Mouse (Mus musculus): Measurements from ENCODE around the gene Mbd5.
A peak's percentile ranks its signal among the peaks of the same experiment; 100 is the strongest.

The Mbd5 gene

GRCm38 (mm10) chr2:48948841-48949584 is at the start of gene Mbd5:
Mbd5 (plus strand) TSS chr2:48949508.
- peak; percentile 98 to 99 for DNase-seq (ENCODE audit: low spot score in 2 of 2)

- no peak for DNase-seq (ENCODE audit: low spot score in 2 of 2)
These were observed 40.4 kb upstream of the Mbd5 start for GRCm38 (mm10) chr2:48908866-48909265.

GRCm38 (mm10) chr2:48914185-48914584 is 35.1 kb upstream of the Mbd5 start:
- no peak for DNase-seq (ENCODE audit: low spot score in 2 of 2)

DNA sequence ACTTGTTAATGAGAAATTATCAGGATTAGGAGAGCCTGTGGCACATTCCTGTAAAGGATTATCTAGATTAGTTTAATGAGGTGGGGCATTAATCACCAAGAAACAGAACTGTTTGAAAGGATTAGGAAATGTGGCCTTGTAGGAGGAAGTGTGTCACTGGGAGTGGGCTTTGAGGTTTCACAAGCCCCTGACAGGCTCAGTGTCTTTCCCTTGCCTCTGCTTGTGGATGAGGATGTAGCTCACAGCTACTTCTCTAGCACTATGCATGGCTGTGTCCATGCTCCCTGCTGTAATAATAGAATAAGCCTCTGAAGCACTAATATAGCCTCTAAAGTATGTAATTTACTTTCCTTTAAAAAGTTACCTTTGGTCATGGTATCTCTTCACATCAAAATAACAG is 33.5 kb upstream of the Mbd5 start:
- DNase-seq (ENCODE audit: low spot score in 2 of 2): no peak

- no peak for DNase-seq (ENCODE audit: low spot score in 2 of 2)
These were observed 14.2 kb upstream of the Mbd5 start for GRCm38 (mm10) chr2:48935058-48935457.

GRCm38 (mm10) chr2:48947761-48948160 is 1.5 kb upstream of the Mbd5 start:
- no peak for DNase-seq (ENCODE audit: low spot score in 2 of 2)

DNA sequence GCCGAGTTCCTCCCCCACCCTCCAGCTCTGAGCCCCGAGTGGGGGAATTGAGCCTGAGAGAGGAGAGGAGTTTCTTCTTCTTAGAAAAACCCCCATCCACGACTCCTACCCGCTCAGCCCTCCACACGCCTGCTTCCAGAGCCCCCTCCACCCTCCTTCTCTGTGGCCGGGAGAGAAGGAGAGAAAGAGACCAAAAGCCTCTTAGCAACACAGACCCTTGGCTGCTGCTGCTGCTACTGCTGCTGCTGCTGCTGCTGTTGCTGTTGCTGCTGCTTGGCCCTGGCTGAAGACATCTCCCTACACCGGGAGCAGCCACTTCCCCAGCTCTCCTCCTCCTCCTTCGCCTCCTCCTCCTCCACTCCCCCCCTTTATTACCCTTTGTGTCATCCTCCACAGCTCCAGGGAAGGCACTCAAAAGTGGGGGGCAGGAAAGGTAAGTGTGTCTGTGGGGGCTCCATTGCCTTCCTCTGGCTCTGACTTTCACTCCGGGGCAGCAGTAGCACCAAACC is 489 bp downstream of the Mbd5 start:
- peak; percentile 11 to 18 for DNase-seq (ENCODE audit: low spot score in 2 of 2)

DNA sequence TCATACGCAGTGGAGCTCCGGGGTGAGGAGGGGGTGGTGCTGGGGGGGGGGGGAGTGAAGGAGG is 776 bp downstream of the Mbd5 start, which contains the start of gene Orc4:
Gene Orc4 (minus strand): TSS at position 26 of the 64 bp plus-strand sequence.
- no peak for DNase-seq (ENCODE audit: low spot score in 2 of 2)

GRCm38 (mm10) chr2:48950316-48950880 is 1.1 kb downstream of the Mbd5 start:
- DNase-seq (ENCODE audit: low spot score in 2 of 2): no peak

DNA sequence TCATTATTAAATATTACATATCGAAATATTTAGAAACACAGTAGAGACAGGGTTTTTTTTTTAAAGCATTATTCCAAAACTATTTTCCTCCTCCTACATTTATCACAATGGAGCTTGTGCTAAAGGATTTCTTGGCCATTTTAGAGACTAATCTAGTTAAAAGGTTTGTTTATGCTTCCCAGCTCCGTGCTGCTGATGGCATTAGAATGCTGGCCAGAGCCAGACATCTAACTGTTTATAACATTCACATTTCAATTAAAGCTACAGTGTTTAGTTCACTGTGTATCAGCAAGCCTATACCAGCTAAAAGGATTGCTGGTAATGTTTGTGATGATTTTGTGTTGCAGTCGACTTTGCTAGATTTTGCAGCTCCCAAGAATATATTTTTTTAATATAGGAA is 7.3 kb downstream of the Mbd5 start:
- no peak for DNase-seq (ENCODE audit: low spot score in 2 of 2)

DNA sequence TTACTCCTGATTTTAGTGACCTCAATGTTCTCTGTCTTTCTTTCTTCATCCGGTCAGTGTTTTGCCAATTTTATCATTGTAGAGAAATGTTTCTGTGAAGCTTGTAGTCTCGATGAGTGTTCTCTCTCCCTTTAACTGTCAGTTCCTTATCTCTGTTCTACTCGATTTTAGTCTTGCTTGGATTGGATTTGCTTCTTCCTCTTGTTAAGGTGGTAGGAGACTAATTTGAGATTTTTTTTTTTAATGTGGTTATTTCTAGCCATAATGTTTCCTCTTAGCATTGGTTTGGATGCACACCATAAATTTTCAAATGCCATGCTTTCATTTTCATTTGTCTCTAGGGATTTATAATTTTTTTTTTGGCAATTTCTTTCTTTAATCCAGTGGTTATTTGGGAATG is 29.6 kb downstream of the Mbd5 start:
- no peak for DNase-seq (ENCODE audit: low spot score in 2 of 2)

- no peak for DNase-seq (ENCODE audit: low spot score in 2 of 2)
These were observed 41.0 kb downstream of the Mbd5 start for GRCm38 (mm10) chr2:48990322-48990721.

GRCm38 (mm10) chr2:49040481-49040880 is 91.2 kb downstream of the Mbd5 start:
- no peak for DNase-seq (ENCODE audit: low spot score in 2 of 2)

DNA sequence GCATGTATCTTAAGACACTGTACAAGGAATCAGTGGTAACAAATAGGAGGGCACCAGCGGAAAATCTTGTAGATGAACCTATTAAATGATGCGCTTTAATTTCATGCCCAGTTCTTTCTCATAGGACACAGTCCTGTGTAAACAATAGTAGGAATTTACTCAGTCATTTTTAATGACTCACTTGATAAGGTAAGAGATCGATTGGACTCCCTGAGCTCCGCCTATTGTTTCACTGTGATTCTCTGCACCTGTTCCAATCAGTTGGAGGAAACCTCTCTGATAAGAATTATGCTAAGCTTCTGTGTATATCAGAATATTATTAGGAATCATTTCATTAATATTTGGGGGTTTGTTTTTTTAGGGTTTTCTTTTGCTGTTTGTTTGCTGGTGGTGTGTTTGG is 100.7 kb downstream of the Mbd5 start:
- DNase-seq (ENCODE audit: low spot score in 2 of 2): no peak

DNA sequence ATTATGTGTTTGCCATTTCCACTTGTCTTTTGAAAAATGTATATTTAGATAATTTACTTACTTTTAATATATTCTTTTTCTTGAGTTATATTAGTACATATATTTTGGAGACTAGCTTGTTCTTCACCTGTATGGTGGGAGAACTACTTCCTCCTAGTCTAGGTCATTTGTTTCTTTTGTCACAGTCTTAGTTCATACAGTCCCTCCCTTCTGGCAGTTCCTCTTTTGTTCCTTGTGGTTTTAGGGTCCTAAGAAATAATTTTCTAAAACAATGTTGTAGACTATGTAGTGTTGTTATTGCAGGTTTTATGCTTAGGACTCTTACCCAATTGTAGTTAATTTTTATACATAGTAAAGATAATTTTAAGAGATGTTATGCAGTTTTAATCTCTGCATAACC is 118.6 kb downstream of the Mbd5 start:
- DNase-seq (ENCODE audit: low spot score in 2 of 2): no peak

DNA sequence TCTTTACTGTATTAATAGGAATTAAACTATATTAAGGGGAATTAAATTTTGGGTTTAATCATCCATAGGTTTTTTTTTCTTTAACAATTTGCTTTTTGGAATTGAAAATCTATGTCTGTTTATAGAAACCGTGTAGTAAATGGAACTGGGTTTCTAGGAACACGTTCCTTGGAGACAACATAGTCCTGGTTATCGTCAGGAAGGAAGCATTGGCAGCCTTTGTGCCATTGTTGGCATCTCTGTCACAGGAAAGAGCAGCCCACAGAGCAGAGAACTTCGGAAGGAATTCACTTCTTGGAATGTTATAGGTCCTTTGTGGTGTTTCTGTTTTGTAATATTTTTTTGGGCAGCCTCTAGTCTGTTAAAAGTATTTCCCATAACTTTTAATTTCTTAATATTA is 135.7 kb downstream of the Mbd5 start:
- no peak for DNase-seq (ENCODE audit: low spot score in 2 of 2)

DNA sequence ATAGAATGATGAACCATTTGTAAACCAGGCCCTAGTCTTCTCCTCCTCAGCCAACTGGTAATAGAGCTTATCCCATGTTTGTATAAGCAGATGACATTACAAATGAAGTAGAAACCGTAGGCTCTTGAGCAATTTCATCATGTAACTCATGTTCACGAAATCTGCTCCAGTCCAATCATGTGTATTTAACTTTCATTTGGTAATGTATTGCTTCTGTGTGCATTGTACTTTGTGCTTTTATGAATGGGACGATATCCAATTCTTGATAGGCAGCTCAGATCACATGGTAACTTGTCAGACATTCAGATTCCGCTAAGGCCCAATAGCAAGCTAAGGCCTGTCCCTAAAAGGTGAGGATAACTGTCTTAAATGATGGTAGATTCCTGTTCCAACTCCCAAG is 141.5 kb downstream of the Mbd5 start:
- DNase-seq (ENCODE audit: low spot score in 2 of 2): no peak

DNA sequence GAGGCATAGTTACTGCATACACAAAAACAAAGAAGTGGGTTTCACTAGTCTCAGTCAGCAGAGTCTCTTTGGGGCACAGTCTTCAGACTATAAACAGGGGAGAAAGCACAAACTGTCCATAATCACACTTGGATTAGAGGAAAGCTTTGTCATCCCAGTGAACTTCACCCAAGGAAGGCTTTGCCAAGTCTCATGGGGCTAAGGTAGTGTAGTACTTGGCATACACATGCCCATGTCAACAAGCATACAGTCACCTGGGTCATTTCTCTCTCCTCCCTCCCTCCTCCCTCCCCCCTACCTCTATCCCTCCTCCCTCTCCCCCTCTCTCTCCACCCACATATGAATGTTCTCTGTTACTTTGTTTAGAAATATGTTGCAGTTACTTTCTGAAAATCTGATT is 147.5 kb downstream of the Mbd5 start:
- DNase-seq (ENCODE audit: low spot score in 2 of 2): no peak

GRCm38 (mm10) chr2:49108906-49109305 is 159.6 kb downstream of the Mbd5 start:
- no peak for DNase-seq (ENCODE audit: low spot score in 2 of 2)

- DNase-seq (ENCODE audit: low spot score in 2 of 2): no peak
These were observed 170.6 kb downstream of the Mbd5 start for GRCm38 (mm10) chr2:49119875-49120274.

- DNase-seq (ENCODE audit: low spot score in 2 of 2): no peak
These were observed 172.3 kb downstream of the Mbd5 start for GRCm38 (mm10) chr2:49121603-49122002.

DNA sequence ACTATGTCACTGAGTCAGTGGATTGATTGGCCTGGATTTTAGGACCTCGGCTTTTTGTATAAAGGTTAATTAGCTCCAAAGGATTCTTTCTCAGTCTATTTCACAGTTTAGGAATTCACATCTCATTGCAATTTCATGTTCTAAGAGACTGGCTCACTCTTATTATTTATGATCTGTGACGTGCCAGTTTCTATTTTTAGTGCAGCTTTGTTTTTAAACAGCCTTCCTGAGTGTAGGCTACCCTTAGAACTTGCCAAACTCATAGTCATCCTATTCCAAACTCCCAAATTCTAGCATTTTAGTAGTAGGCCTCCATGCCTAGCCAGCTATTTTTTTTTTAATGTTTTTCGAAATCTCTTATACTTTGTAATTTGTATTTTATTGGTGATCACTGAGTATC is 192.9 kb downstream of the Mbd5 start:
- no peak for DNase-seq (ENCODE audit: low spot score in 2 of 2)

GRCm38 (mm10) chr2:49153649-49154048 is 204.3 kb downstream of the Mbd5 start:
- DNase-seq (ENCODE audit: low spot score in 2 of 2): no peak
